Mouse (Mus musculus): ENCODE results near the gene Rtn1. TPM values are rescaled to one million over a fixed set of nuclear protein-coding genes. Genes with fewer than 3 reads are reported as not detected.

Rtn1 gene
- polyA plus RNA-seq, 1 experiment from 2014 or later = 3.6 TPM

GRCm38 (mm10) chr12:72235621-72236351, 173.1 kb downstream of the Rtn1 start:
- H3K27ac ChIP-seq (ENCODE audit: low read depth, low read length) = no peak overlapping the region
- H3K4me2 ChIP-seq (replicated peaks; ENCODE audit: low read depth, low read length) = peak overlapping the region; percentile 83
- peaks cover 30% of the 10 kb centered on the region for H3K27me3 ChIP-seq (ENCODE audit: control insufficient read depth, insufficient read depth, low read length)
- peak overlapping the region; percentile 49 for H3K4me3 ChIP-seq (ENCODE audit: low read length)
- peaks cover 3% of the 10 kb centered on the region; the same call in 1 of the 2 replicates for H3K4me1 ChIP-seq (ENCODE audit: control insufficient read depth, insufficient read depth, low read length)
- 56% methylated on average over 12 of the region's 12 CpGs for WGBS
- H3K36me3 ChIP-seq (ENCODE audit: control insufficient read depth, insufficient read depth, low read length) = no peaks in the 10 kb centered on the region
- H3K9ac ChIP-seq (ENCODE audit: low read depth, low read length) = peak overlapping the region; percentile 51; the same call in 1 of the 2 replicates
- ATAC-seq (ENCODE audit: low FRiP score, low TSS enrichment) = no peak
- no peaks in the 10 kb centered on the region for H3K9me3 ChIP-seq (ENCODE audit: control insufficient read depth, low read length)

GRCm38 (mm10) chr12:72234966-72235365, 173.9 kb downstream of the Rtn1 start:
- 94% methylated on average over 9 of the region's 9 CpGs for WGBS
- Histone ChIP-seq H3K9me3 (ENCODE audit: control insufficient read depth, low read length) (no peaks in the 10 kb centered on the region), H3K4me1 (ENCODE audit: control insufficient read depth, insufficient read depth, low read length) (peaks cover 3% of the 10 kb centered on the region; the same call in 1 of the 2 replicates), H3K36me3 (ENCODE audit: control insufficient read depth, insufficient read depth, low read length) (no peaks in the 10 kb centered on the region), H3K27ac (ENCODE audit: low read depth, low read length) (no peak overlapping the region), H3K4me2 (replicated peaks; ENCODE audit: low read depth, low read length) (no peak overlapping the region), H3K4me3 (ENCODE audit: low read length) (no peak overlapping the region), H3K27me3 (ENCODE audit: control insufficient read depth, insufficient read depth, low read length) (peaks cover 30% of the 10 kb centered on the region), H3K9ac (ENCODE audit: low read depth, low read length) (no peak overlapping the region)
- no peak for ATAC-seq (ENCODE audit: low FRiP score, low TSS enrichment)

GRCm38 (mm10) chr12:72234151-72234550, 174.7 kb downstream of the Rtn1 start:
- no peak for ATAC-seq (ENCODE audit: low FRiP score, low TSS enrichment)
- Histone ChIP-seq H3K27me3 (ENCODE audit: control insufficient read depth, insufficient read depth, low read length) (peaks cover 30% of the 10 kb centered on the region), H3K9ac (ENCODE audit: low read depth, low read length) (no peak overlapping the region), H3K4me1 (ENCODE audit: control insufficient read depth, insufficient read depth, low read length) (peaks cover 3% of the 10 kb centered on the region; the same call in 1 of the 2 replicates), H3K4me3 (ENCODE audit: low read length) (no peak overlapping the region), H3K4me2 (replicated peaks; ENCODE audit: low read depth, low read length) (no peak overlapping the region), H3K36me3 (ENCODE audit: control insufficient read depth, insufficient read depth, low read length) (no peaks in the 10 kb centered on the region), H3K27ac (ENCODE audit: low read depth, low read length) (no peak overlapping the region), H3K9me3 (ENCODE audit: control insufficient read depth, low read length) (no peaks in the 10 kb centered on the region)
- WGBS = 91% methylated on average over 3 of the region's 3 CpGs

- no peak overlapping the region for H3K27ac ChIP-seq (ENCODE audit: low read depth, low read length)
- peaks cover 3% of the 10 kb centered on the region; the same call in 1 of the 2 replicates for H3K4me1 ChIP-seq (ENCODE audit: control insufficient read depth, insufficient read depth, low read length)
- no peaks in the 10 kb centered on the region for H3K9me3 ChIP-seq (ENCODE audit: control insufficient read depth, low read length)
- H3K9ac ChIP-seq (ENCODE audit: low read depth, low read length) = no peak overlapping the region
- no peak overlapping the region for H3K4me2 ChIP-seq (replicated peaks; ENCODE audit: low read depth, low read length)
- no peak overlapping the region for H3K4me3 ChIP-seq (ENCODE audit: low read length)
- peaks cover 24% of the 10 kb centered on the region for H3K27me3 ChIP-seq (ENCODE audit: control insufficient read depth, insufficient read depth, low read length)
- no peak for ATAC-seq (ENCODE audit: low FRiP score, low TSS enrichment)
- no peaks in the 10 kb centered on the region for H3K36me3 ChIP-seq (ENCODE audit: control insufficient read depth, insufficient read depth, low read length)
- 79% methylated on average over 19 of the region's 19 CpGs for WGBS
Measured at GRCm38 (mm10) chr12:72232826-72233790, 175.7 kb downstream of the Rtn1 start.

GRCm38 (mm10) chr12:72232176-72232575, 176.7 kb downstream of the Rtn1 start:
- H3K27me3 ChIP-seq (ENCODE audit: control insufficient read depth, insufficient read depth, low read length) = peaks cover 16% of the 10 kb centered on the region
- H3K36me3 ChIP-seq (ENCODE audit: control insufficient read depth, insufficient read depth, low read length) = no peaks in the 10 kb centered on the region
- H3K4me1 ChIP-seq (ENCODE audit: control insufficient read depth, insufficient read depth, low read length) = peaks cover 3% of the 10 kb centered on the region; the same call in 1 of the 2 replicates
- no peak overlapping the region for H3K27ac ChIP-seq (ENCODE audit: low read depth, low read length)
- WGBS = 75% methylated on average over 3 of the region's 3 CpGs
- no peaks in the 10 kb centered on the region for H3K9me3 ChIP-seq (ENCODE audit: control insufficient read depth, low read length)
- H3K4me2 ChIP-seq (replicated peaks; ENCODE audit: low read depth, low read length) = no peak overlapping the region
- no peak overlapping the region for H3K9ac ChIP-seq (ENCODE audit: low read depth, low read length)
- no peak overlapping the region for H3K4me3 ChIP-seq (ENCODE audit: low read length)
- no peak for ATAC-seq (ENCODE audit: low FRiP score, low TSS enrichment)

- Histone ChIP-seq H3K27ac (ENCODE audit: low read depth, low read length) (no peak overlapping the region), H3K4me1 (ENCODE audit: control insufficient read depth, insufficient read depth, low read length) (no peaks in the 10 kb centered on the region), H3K4me2 (replicated peaks; ENCODE audit: low read depth, low read length) (no peak overlapping the region), H3K9ac (ENCODE audit: low read depth, low read length) (no peak overlapping the region), H3K4me3 (ENCODE audit: low read length) (no peak overlapping the region), H3K27me3 (ENCODE audit: control insufficient read depth, insufficient read depth, low read length) (no peaks in the 10 kb centered on the region; the same call in 1 of the 2 replicates), H3K36me3 (ENCODE audit: control insufficient read depth, insufficient read depth, low read length) (no peaks in the 10 kb centered on the region), H3K9me3 (ENCODE audit: control insufficient read depth, low read length) (no peaks in the 10 kb centered on the region)
- ATAC-seq (ENCODE audit: low FRiP score, low TSS enrichment) = no peak
- 51% methylated on average over 8 of the region's 8 CpGs for WGBS
Measured at GRCm38 (mm10) chr12:72229451-72230196, 179.2 kb downstream of the Rtn1 start.

GRCm38 (mm10) chr12:72227731-72228130, 181.1 kb downstream of the Rtn1 start:
- no peaks in the 10 kb centered on the region for H3K4me1 ChIP-seq (ENCODE audit: control insufficient read depth, insufficient read depth, low read length)
- no peaks in the 10 kb centered on the region for H3K9me3 ChIP-seq (ENCODE audit: control insufficient read depth, low read length)
- 92% methylated on average over 6 of the region's 6 CpGs for WGBS
- H3K27ac ChIP-seq (ENCODE audit: low read depth, low read length) = no peak overlapping the region
- no peaks in the 10 kb centered on the region; the same call in 1 of the 2 replicates for H3K27me3 ChIP-seq (ENCODE audit: control insufficient read depth, insufficient read depth, low read length)
- no peak overlapping the region for H3K4me3 ChIP-seq (ENCODE audit: low read length)
- H3K4me2 ChIP-seq (replicated peaks; ENCODE audit: low read depth, low read length) = no peak overlapping the region
- no peak for ATAC-seq (ENCODE audit: low FRiP score, low TSS enrichment)
- no peak overlapping the region for H3K9ac ChIP-seq (ENCODE audit: low read depth, low read length)
- no peaks in the 10 kb centered on the region for H3K36me3 ChIP-seq (ENCODE audit: control insufficient read depth, insufficient read depth, low read length)

- Histone ChIP-seq H3K9me3 (ENCODE audit: control insufficient read depth, low read length) (no peaks in the 10 kb centered on the region), H3K4me3 (ENCODE audit: low read length) (no peak overlapping the region), H3K36me3 (ENCODE audit: control insufficient read depth, insufficient read depth, low read length) (no peaks in the 10 kb centered on the region), H3K4me2 (replicated peaks; ENCODE audit: low read depth, low read length) (no peak overlapping the region), H3K27me3 (ENCODE audit: control insufficient read depth, insufficient read depth, low read length) (no peaks in the 10 kb centered on the region; the same call in 1 of the 2 replicates), H3K4me1 (ENCODE audit: control insufficient read depth, insufficient read depth, low read length) (no peaks in the 10 kb centered on the region), H3K27ac (ENCODE audit: low read depth, low read length) (no peak overlapping the region), H3K9ac (ENCODE audit: low read depth, low read length) (no peak overlapping the region)
- 95% methylated on average over 3 of the region's 3 CpGs for WGBS
- no peak for ATAC-seq (ENCODE audit: low FRiP score, low TSS enrichment)
Measured at GRCm38 (mm10) chr12:72225371-72225770, 183.5 kb downstream of the Rtn1 start.
